Mouse (Mus musculus) forelimb bud, embryonic 11.5 days (tissue): ENCODE data around the gene Pcdh17.
A peak's percentile ranks its signal among the peaks of the same experiment; 100 is the strongest.

Experiments used
- DNase-seq: peaks from one replicate; pipeline ENCODE4 v3.0.0-alpha.2; 2012; ENCODE audit warnings: low read depth, low spot score

Pcdh17 gene

GRCm38 (mm10) chr14:84477411-84477810, 34.0 kb downstream of the Pcdh17 start:
- no peak for DNase-seq

GRCm38 (mm10) chr14:84480546-84480945, 37.2 kb downstream of the Pcdh17 start:
- no peak for DNase-seq

DNA sequence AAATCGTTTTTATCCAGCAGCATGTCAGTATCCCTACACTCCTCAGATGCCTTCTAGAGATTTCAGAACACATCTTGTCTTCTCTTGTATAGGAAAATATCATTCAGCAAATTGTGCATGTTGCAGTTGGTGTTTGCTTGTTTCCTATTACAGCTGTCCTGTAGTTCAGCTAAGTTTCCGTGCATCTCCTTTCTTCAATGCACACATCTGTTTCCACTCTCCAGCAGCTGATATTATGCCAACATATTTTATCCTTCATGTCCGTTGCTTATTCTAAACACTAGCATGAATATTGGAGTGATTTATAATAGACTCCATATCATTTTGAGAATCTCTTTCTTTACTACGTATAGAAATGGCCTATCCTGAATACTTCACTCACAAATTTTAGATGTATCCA, 41.0 kb downstream of the Pcdh17 start:
- no peak for DNase-seq

DNA sequence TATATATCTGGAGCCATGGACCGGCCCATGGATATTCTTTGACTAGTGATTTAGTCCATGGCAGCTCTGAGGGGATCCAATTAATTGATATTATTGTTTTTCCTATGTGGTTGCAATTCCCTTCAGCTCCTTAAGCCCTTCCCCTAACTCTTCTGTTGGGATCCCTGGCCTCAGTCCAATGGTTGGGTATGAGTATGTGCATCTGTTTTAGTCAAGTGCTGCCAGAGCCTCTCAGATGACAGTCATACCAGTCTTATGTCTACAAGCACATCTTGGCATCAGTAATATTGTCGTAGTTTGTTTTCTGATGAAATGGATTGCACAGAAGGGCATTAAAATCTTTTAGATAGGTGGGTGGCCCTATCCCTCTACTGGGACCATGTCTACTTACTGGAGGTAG, 67.6 kb downstream of the Pcdh17 start:
- no peak for DNase-seq

- DNase-seq: no peak
Observed at GRCm38 (mm10) chr14:84532397-84532796, 89.0 kb downstream of the Pcdh17 start.

DNA sequence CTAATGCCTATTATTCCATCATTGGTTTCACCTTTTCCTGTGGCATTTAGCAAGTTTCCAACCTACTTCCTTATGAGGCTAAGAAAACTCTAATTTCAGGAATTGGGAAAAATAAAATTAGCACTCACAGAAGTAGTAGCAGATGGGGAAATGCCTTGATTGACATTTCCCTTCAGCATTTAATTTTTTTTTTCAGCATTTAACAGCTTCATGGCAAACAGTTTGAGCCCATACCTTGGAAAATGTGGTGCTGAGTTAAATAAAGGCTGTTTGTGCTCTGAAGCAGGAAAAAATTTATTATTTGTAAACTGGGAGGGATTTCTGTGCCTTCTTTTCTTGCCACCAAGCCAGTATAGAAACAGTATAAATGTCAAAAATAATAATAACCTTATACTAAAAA, 91.9 kb downstream of the Pcdh17 start:
- no peak for DNase-seq

GRCm38 (mm10) chr14:84541838-84542237, 98.5 kb downstream of the Pcdh17 start:
- DNase-seq: no peak

DNA sequence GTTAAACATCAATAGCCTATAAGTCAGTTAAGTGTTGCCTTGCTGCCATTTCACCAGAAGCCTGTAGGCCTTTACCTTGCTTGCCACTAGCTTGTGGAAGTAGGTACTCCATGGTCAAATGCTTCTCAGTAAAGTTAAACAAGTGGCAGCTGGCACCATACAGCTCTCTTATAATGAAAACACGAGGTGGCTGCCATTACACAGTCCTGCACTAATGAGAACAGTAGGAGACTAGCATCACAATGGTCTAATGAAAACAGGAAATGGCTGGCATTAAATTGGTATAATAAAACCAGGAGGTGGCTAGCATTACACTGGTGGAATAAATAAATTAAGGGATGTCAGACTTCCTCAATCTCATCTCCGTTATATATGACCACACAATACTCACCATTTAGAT, 102.6 kb downstream of the Pcdh17 start:
- peak; percentile 11 for DNase-seq

DNA sequence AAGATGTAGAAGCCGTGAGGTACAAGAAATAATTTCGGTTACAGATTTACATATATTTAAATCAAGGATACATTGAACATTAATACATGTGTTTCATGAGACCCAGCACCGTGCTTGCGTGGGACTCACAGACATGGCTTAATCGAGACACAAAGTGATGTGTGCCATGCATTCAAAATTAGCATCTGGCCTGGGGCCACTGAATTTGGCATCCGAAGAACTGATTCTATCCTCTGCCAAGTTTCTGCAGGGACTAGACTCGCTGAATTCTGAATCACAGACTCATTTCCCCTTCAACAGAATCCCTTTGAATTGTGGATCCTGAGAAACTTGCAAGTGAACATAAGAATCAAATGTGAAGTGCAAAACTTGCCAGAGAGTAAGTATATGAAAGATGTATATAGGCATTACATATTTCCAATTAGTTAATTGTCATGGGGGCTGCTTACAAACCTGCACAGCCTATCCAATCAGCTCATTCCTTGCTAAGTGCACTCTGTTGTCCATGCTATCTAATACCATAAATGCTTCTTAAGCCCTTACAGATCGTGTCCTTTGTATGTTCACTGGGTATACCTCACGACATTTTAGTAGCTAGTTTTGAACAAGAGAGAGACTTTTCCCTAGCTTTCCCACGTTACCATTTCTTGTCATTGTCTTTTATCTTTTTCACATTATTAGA, 104.3 kb downstream of the Pcdh17 start:
- DNase-seq: no peak

DNA sequence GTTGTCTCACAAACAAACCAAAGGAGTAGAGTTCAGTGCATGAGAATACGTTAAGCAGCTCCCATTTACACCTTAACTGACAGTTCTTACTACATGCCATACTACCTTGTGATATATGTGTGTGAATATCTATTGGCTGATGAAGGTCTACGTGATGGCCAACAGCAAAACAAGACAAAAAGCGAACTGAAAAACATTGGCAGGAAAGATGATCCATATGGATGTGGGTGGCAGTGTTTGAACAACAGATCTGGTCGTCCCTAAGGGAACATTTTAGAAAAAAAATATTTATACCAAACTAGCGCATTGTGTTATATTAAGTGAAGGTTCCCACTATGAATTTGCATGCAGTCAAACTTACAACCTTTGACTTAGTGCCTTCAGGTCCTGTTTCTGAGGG, 108.2 kb downstream of the Pcdh17 start:
- DNase-seq: no peak

- DNase-seq: no peak
Observed at GRCm38 (mm10) chr14:84571071-84571470, 127.7 kb downstream of the Pcdh17 start.
